Mouse (Mus musculus) C2C12 (cell line): ENCODE measurements around the gene Rabgap1l.

Source experiments
- CEBPB ChIP-seq: IDR thresholded peaks from one replicate; pipeline ENCODE4 v1.6.1; 2011; ENCODE audit warnings: low read depth, mild to moderate bottlenecking, control low read depth, moderate library complexity
- CTCF ChIP-seq: IDR thresholded peaks from one replicate; pipeline ENCODE4 v1.5.1; 2011; ENCODE audit not compliant: control insufficient read depth, insufficient read depth, insufficient read length
- FOSL1 ChIP-seq: IDR thresholded peaks from one replicate; pipeline ENCODE4 v1.8.0; 2011; ENCODE audit warnings: mild to moderate bottlenecking, low read length; ENCODE audit not compliant: poor library complexity, insufficient read depth, severe bottlenecking
- MAX ChIP-seq: IDR thresholded peaks from one replicate; pipeline ENCODE4 v1.6.1; 2011; ENCODE audit warnings: mild to moderate bottlenecking, control low read depth
- MYOD1 ChIP-seq: IDR thresholded peaks from one replicate; pipeline ENCODE4 v1.6.1; 2011; ENCODE audit warnings: low read depth; ENCODE audit not compliant: control insufficient read depth, insufficient read length
- MYOG ChIP-seq: IDR thresholded peaks from one replicate; pipeline ENCODE4 v1.6.1; 2011; ENCODE audit not compliant: control insufficient read depth, insufficient read length; ENCODE audit errors: extremely low read depth
- USF1 ChIP-seq: IDR thresholded peaks from one replicate; pipeline ENCODE4 v1.6.1; 2011; ENCODE audit warnings: low read depth, mild to moderate bottlenecking, control low read depth, moderate library complexity

- TF ChIP-seq CTCF (no peak), FOSL1 (no peak), USF1 (no peak), MAX (no peak), MYOD1 (no peak), MYOG (no peak), CEBPB (no peak)
These were observed 552.9 kb downstream of the Rabgap1l start for GRCm38 (mm10) chr1:160240091-160240490.
